Mouse (Mus musculus) adrenal gland, postnatal 14 days (tissue): Measurements from ENCODE around the gene Magi1. TPM values are rescaled to one million over a fixed set of nuclear protein-coding genes. Genes with fewer than 3 reads are reported as not detected.

ENCODE experiments used
- DNase-seq: peaks from one replicate; pipeline ENCODE4 v3.0.0; 2021; ENCODE audit warnings: mixed read lengths
- total RNA-seq: library from RNA; stranded (reverse); gene quantifications from 2 replicates; pipeline ENCODE4 v1.2.3, GENCODE M21; 2021

Gene Magi1
- total RNA-seq, 1 experiment from 2014 or later = 17.5 TPM

GRCm38 (mm10) chr6:93627200-93627599, 656.5 kb downstream of the Magi1 start:
- DNase-seq = no peak

Other genes starting within 250 kb of the Magi1 start
- gene Slc25a26, start 216.4 kb upstream of the Magi1 start, total RNA-seq = 14.8 and 15.7 TPM in 2 replicates